Comparison of ENCODE assay signal across 27 mouse cellular contexts in genomic region chr19:29120311-29120710, GRCm38 (mm10). TPM values are rescaled to one million over a fixed set of nuclear protein-coding genes. Genes with fewer than 3 reads are reported as not detected.
A peak's percentile ranks its signal among the peaks of the same experiment; 100 is the strongest.
DNase-seq lines count a peak whose midpoint lies in the region; ATAC-seq lines count a peak whose summit lies in the region.
"Had no signal": no experiment of that assay in that cellular context is flagged by ENCODE, and none has a peak within 500 bp of the region (broad histone marks: within the 10 kb centered on the region; RNA-seq: fewer than 3 reads in every experiment).

No protein-coding gene starts in this region.

- no peaks in the 10 kb centered on the region for H3K4me1 ChIP-seq in kidney, embryonic 14.5 days (ENCODE audit: control insufficient read depth, insufficient read depth, low read length)
- 0 out of 2 replicates have a peak, but pooled peaks cover 6% of the 10 kb centered on the region for H3K4me1 ChIP-seq in kidney, embryonic 15.5 days
- H3K4me1 ChIP-seq: embryonic facial prominence, embryonic 10.5 days; embryonic facial prominence, embryonic 13.5 days; forebrain, embryonic 12.5 days; forebrain, embryonic 15.5 days; heart, embryonic 12.5 days; heart, embryonic 15.5 days; hindbrain, embryonic 10.5 days; hindbrain, embryonic 13.5 days had no signal

- DNase-seq in kidney, adult 11 months: peak; percentile 25
- peak; percentile 26 to 34 for DNase-seq in kidney, adult 8-10 months
- DNase-seq in kidney, postnatal 36 days: peak; percentile 29 to 38
- DNase-seq in kidney, postnatal 10 days: no peak
- DNase-seq: adrenal gland, adult 8-10 months; adrenal gland, postnatal 25 days; cerebellum, adult 11-12 months; cerebellum, adult 8-10 months; cerebellum, postnatal 10 days; cerebellum, postnatal 36 days; embryo, embryonic 11 days; gastrocnemius, postnatal 25 days; heart, adult 18-20 months; heart, postnatal 10 days; heart, postnatal 36 days had no signal

- H3K27ac ChIP-seq in kidney, embryonic 14.5 days (ENCODE audit: low read depth, low read length): no peak overlapping the region
- H3K27ac ChIP-seq in kidney, embryonic 15.5 days: no peak overlapping the region
- H3K27ac ChIP-seq: embryonic facial prominence, embryonic 10.5 days; embryonic facial prominence, embryonic 13.5 days; forebrain, embryonic 12.5 days; forebrain, embryonic 15.5 days; heart, embryonic 15.5 days; hindbrain, embryonic 10.5 days; hindbrain, embryonic 13.5 days had no signal

- H3K9ac ChIP-seq in kidney, embryonic 14.5 days (ENCODE audit: low read depth, low read length): no peak overlapping the region
- H3K9ac ChIP-seq in kidney, embryonic 15.5 days: no peak overlapping the region
- H3K9ac ChIP-seq: embryonic facial prominence, embryonic 13.5 days; forebrain, embryonic 12.5 days; forebrain, embryonic 15.5 days; heart, embryonic 12.5 days; heart, embryonic 15.5 days; hindbrain, embryonic 13.5 days had no signal

- no peaks in the 10 kb centered on the region for H3K27me3 ChIP-seq in kidney, embryonic 14.5 days (ENCODE audit: control insufficient read depth, insufficient read depth, low read length)
- no peaks in the 10 kb centered on the region for H3K27me3 ChIP-seq in kidney, embryonic 15.5 days
- H3K27me3 ChIP-seq: embryonic facial prominence, embryonic 13.5 days; forebrain, embryonic 12.5 days; forebrain, embryonic 15.5 days; heart, embryonic 12.5 days; heart, embryonic 15.5 days; hindbrain, embryonic 13.5 days had no signal

- peaks cover 30% of the 10 kb centered on the region; the same call in 1 of the 2 replicates for H3K36me3 ChIP-seq in kidney, embryonic 14.5 days (ENCODE audit: control insufficient read depth, insufficient read depth, low read length)
- peaks cover 58% of the 10 kb centered on the region for H3K36me3 ChIP-seq in kidney, embryonic 15.5 days

- WGBS in kidney, embryonic 14.5 days: 87% methylated on average over 6 of the region's 6 CpGs
- WGBS in kidney, embryonic 15.5 days: 82% methylated on average over 6 of the region's 6 CpGs

- no peaks in the 10 kb centered on the region for H3K9me3 ChIP-seq in kidney, embryonic 14.5 days (ENCODE audit: control insufficient read depth, low read length)
- H3K9me3 ChIP-seq in kidney, embryonic 15.5 days (replicated peaks): no peaks in the 10 kb centered on the region
- H3K9me3 ChIP-seq: embryonic facial prominence, embryonic 10.5 days; embryonic facial prominence, embryonic 13.5 days; forebrain, embryonic 12.5 days; forebrain, embryonic 15.5 days; heart, embryonic 12.5 days; heart, embryonic 15.5 days; hindbrain, embryonic 10.5 days; hindbrain, embryonic 13.5 days had no signal

- no peak overlapping the region for H3K4me2 ChIP-seq in kidney, embryonic 14.5 days (replicated peaks; ENCODE audit: low read depth, low read length)
- H3K4me2 ChIP-seq in kidney, embryonic 15.5 days: no peak overlapping the region
- H3K4me2 ChIP-seq: embryonic facial prominence, embryonic 13.5 days; forebrain, embryonic 12.5 days; forebrain, embryonic 15.5 days; heart, embryonic 12.5 days; heart, embryonic 15.5 days; hindbrain, embryonic 13.5 days had no signal

- no peak for ATAC-seq in kidney, embryonic 14.5 days (ENCODE audit: low FRiP score, low TSS enrichment)
- ATAC-seq in kidney, embryonic 15.5 days (replicated peaks; ENCODE audit: low FRiP score): no peak
- ATAC-seq: activated CD4-positive, CD25-positive, alpha-beta regulatory T cell, adult 4 months; forebrain, embryonic 15.5 days had no signal

- no peak overlapping the region for H3K4me3 ChIP-seq in kidney, embryonic 14.5 days (ENCODE audit: low read length)
- H3K4me3 ChIP-seq in kidney, embryonic 15.5 days (replicated peaks): no peak overlapping the region
- H3K4me3 ChIP-seq: embryonic facial prominence, embryonic 10.5 days; embryonic facial prominence, embryonic 13.5 days; erythroblast, embryonic 14.5 days; forebrain, embryonic 12.5 days; forebrain, embryonic 15.5 days; heart, embryonic 12.5 days; heart, embryonic 15.5 days; hindbrain, embryonic 10.5 days; hindbrain, embryonic 13.5 days had no signal

RNA-seq across cellular contexts. Expression of gene Rcl1, which starts 19.1 kb away (rescaled TPM):
- 52.3 and 66.0 TPM in 2 replicates for polyA plus RNA-seq in kidney, embryonic 14.5 days (2014; fragmentation: Nextera tagmentation; extraction: Ambion mirVana)
- 63.1 and 63.8 TPM in 2 replicates for polyA plus RNA-seq in kidney, embryonic 15.5 days (2015; fragmentation: Nextera tagmentation; extraction: Ambion mirVana)
